In the genomic region with DNA sequence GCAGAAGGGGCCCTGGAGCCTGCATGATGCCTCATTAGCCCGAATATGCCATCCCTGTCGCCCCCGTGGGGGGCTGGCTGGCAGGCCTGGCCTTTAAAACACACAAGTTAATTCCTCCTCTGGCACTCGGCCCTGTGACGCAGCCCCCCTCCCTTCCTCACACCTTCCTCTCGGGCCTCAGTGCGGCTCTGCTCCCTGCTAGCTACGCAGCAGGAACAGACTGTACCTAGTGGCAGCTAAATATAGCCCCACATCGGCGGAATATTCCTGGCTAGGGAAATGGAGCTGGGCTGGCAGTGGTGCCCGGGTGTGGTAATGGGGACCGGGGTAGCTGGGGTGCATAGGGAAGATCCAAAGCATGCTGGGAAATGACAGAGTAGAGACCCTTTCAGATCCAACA, we compare ENCODE assay signal across 11 mouse cellular contexts.
A peak's percentile ranks its signal among the peaks of the same experiment; 100 is the strongest.
DNase-seq lines count a peak whose midpoint lies in the region; ATAC-seq and TF ChIP-seq lines count a peak whose summit lies in the region.
"Had no signal": no experiment of that assay in that cellular context is flagged by ENCODE, and none has a peak within 500 bp of the region (broad histone marks: within the 10 kb centered on the region; RNA-seq: fewer than 3 reads in every experiment).

No protein-coding gene starts in this region.

- no peak overlapping the region for H3K4me3 ChIP-seq in liver, embryonic 11.5 days (ENCODE audit: low read depth, low read length)
- H3K4me3 ChIP-seq: embryonic facial prominence, embryonic 12.5 days; liver, embryonic 13.5 days had no signal

- peaks cover 7% of the 10 kb centered on the region for H3K27me3 ChIP-seq in liver, embryonic 11.5 days (replicated peaks; ENCODE audit: control insufficient read depth, insufficient read depth, low read length)

- no peak overlapping the region for H3K9ac ChIP-seq in liver, embryonic 11.5 days (ENCODE audit: low read depth, low read length)
- H3K9ac ChIP-seq: embryonic facial prominence, embryonic 12.5 days; liver, embryonic 13.5 days had no signal

- no peaks in the 10 kb centered on the region for H3K4me1 ChIP-seq in liver, embryonic 11.5 days (replicated peaks; ENCODE audit: control insufficient read depth, insufficient read depth, low read length)
- H3K4me1 ChIP-seq: embryonic facial prominence, embryonic 12.5 days; liver, embryonic 13.5 days had no signal

- TF ChIP-seq CTCF in brain, embryonic 14.5 days (IDR thresholded peaks at IDR 0.05; ENCODE audit: borderline replicate concordance, extremely low read depth, insufficient read depth, insufficient read length): no peak

- TF ChIP-seq POLR2A in brain, embryonic 14.5 days (IDR thresholded peaks at IDR 0.05; ENCODE audit: borderline replicate concordance, extremely low read depth, insufficient read depth, insufficient read length, poor library complexity, severe bottlenecking): no peak

- no peaks in the 10 kb centered on the region for H3K36me3 ChIP-seq in liver, embryonic 11.5 days (ENCODE audit: control insufficient read depth, insufficient read depth, low read length)
- H3K36me3 ChIP-seq: embryonic facial prominence, embryonic 12.5 days; liver, embryonic 13.5 days had no signal

- peak; percentile 43 for DNase-seq in adrenal gland, postnatal 14 days
- DNase-seq in adrenal gland, adult 18-20 months (ENCODE audit: low spot score in 2 of 2): no peak
- DNase-seq in brain, embryonic 14.5 days (ENCODE audit: low read depth): peak; percentile 74
- peak; percentile 27 to 45 for DNase-seq in gastrocnemius, postnatal 36 days
- DNase-seq in layer of hippocampus, postnatal 10 days (ENCODE audit: low spot score in 2 of 2): peak; percentile 26 to 34
- no peak for DNase-seq in liver, embryonic 11.5 days (ENCODE audit: low spot score)
- no peak for DNase-seq in Muller cell, postnatal 12 days (ENCODE audit: inconsistent ontology term)
- DNase-seq: liver, embryonic 13.5 days; thymus, postnatal 14 days had no signal

- H3K4me2 ChIP-seq in liver, embryonic 11.5 days: no peak overlapping the region
- H3K4me2 ChIP-seq: embryonic facial prominence, embryonic 12.5 days; liver, embryonic 13.5 days had no signal

- H3K27ac ChIP-seq in liver, embryonic 11.5 days (ENCODE audit: low read depth, low read length): no peak overlapping the region
- H3K27ac ChIP-seq: embryonic facial prominence, embryonic 12.5 days; liver, embryonic 13.5 days had no signal

- 15% methylated on average over 12 of the region's 12 CpGs for WGBS in liver, embryonic 11.5 days

- no peaks in the 10 kb centered on the region for H3K9me3 ChIP-seq in liver, embryonic 11.5 days (ENCODE audit: control insufficient read depth, low read length)
- H3K9me3 ChIP-seq: embryonic facial prominence, embryonic 12.5 days; liver, embryonic 13.5 days had no signal

- intact Hi-C loops in gastrocnemius, postnatal 36 days (cut with DNase I): no loop called here

- ATAC-seq in liver, embryonic 11.5 days (replicated peaks; ENCODE audit: low FRiP score): no peak
- no peak for ATAC-seq in erythroid progenitor cell, adult 5-6 weeks (replicated peaks; ENCODE audit: low FRiP score, poor library complexity, severe bottlenecking)

Comparison
In these comparisons a context has a peak if more than half of its experiments do, and no peak if none do; other contexts are left out.
1. DNase-seq: peak in adrenal gland, postnatal 14 days (single experiment), brain, embryonic 14.5 days (single experiment), gastrocnemius, postnatal 36 days (2 of 2) and layer of hippocampus, postnatal 10 days (2 of 2); none in adrenal gland, adult 18-20 months (0 of 2), liver, embryonic 11.5 days (single experiment) and Muller cell, postnatal 12 days (single experiment).